Mouse (Mus musculus) heart, adult 11 months (tissue): ENCODE measurements around the gene Creb3l4.
A peak's percentile ranks its signal among the peaks of the same experiment; 100 is the strongest.
"Not testable (repeated sequence)": the region's sequence is repeated elsewhere in the genome, so short reads cannot be mapped to it uniquely, and the experiment has no call there.

Experiments
- DNase-seq: peaks from one replicate; pipeline ENCODE4 v3.0.0; 2022

The Creb3l4 gene

GRCm38 (mm10) chr3:90242984-90243775, at the start of gene Creb3l4:
Gene Creb3l4, minus strand, starts transcription at chr3:90243512.
- peak; percentile 96 for DNase-seq

- DNase-seq, result peak; percentile 100
These were observed 49.3 kb upstream of the Creb3l4 start, which contains the start of gene Gatad2b for GRCm38 (mm10) chr3:90292345-90293275. Gene Gatad2b, plus strand, starts transcription at chr3:90293178.

- no peak for DNase-seq
These were observed 48.7 kb upstream of the Creb3l4 start for GRCm38 (mm10) chr3:90291982-90292344.

- DNase-seq, result peak; percentile 69
These were observed 47.3 kb upstream of the Creb3l4 start for GRCm38 (mm10) chr3:90290602-90291001.

GRCm38 (mm10) chr3:90289403-90289802, 46.1 kb upstream of the Creb3l4 start:
- not testable (repeated sequence) for DNase-seq

- peak; percentile 46 for DNase-seq
These were observed 40.8 kb upstream of the Creb3l4 start for GRCm38 (mm10) chr3:90284150-90284549.

- peak; percentile 77 for DNase-seq
These were observed 37.4 kb upstream of the Creb3l4 start for GRCm38 (mm10) chr3:90280708-90281107.

- peak; percentile 62 for DNase-seq
These were observed 36.4 kb upstream of the Creb3l4 start for GRCm38 (mm10) chr3:90279743-90280142.

- peak; percentile 89 for DNase-seq
These were observed 35.9 kb upstream of the Creb3l4 start for GRCm38 (mm10) chr3:90279216-90279615.

GRCm38 (mm10) chr3:90278211-90278610, 34.9 kb upstream of the Creb3l4 start:
- DNase-seq, result peak; percentile 79

- DNase-seq, result no peak
These were observed 34.5 kb upstream of the Creb3l4 start for GRCm38 (mm10) chr3:90277793-90278192.

GRCm38 (mm10) chr3:90276858-90277257, 33.5 kb upstream of the Creb3l4 start:
- DNase-seq, result no peak

GRCm38 (mm10) chr3:90275286-90275685, 32.0 kb upstream of the Creb3l4 start:
- no peak for DNase-seq

- DNase-seq, result peak; percentile 91
These were observed 30.5 kb upstream of the Creb3l4 start for GRCm38 (mm10) chr3:90273855-90274254.

- DNase-seq, result no peak
These were observed 28.9 kb upstream of the Creb3l4 start for GRCm38 (mm10) chr3:90272170-90272569.

GRCm38 (mm10) chr3:90270784-90271183, 27.5 kb upstream of the Creb3l4 start:
- peak; percentile 77 for DNase-seq

GRCm38 (mm10) chr3:90268971-90269370, 25.7 kb upstream of the Creb3l4 start:
- DNase-seq, result peak; percentile 91

- peak; percentile 93 for DNase-seq
These were observed 24.9 kb upstream of the Creb3l4 start for GRCm38 (mm10) chr3:90268190-90268589.

- peak; percentile 95 for DNase-seq
These were observed 23.8 kb upstream of the Creb3l4 start for GRCm38 (mm10) chr3:90266901-90267775.

GRCm38 (mm10) chr3:90265932-90266741, 22.8 kb upstream of the Creb3l4 start:
- peak; percentile 97 for DNase-seq
